Mouse (Mus musculus): ENCODE results near the gene Slc25a13.

Slc25a13 gene

GRCm38 (mm10) chr6:6167339-6168126, 49.4 kb downstream of the Slc25a13 start:
- DNase-seq, result no peak

DNA sequence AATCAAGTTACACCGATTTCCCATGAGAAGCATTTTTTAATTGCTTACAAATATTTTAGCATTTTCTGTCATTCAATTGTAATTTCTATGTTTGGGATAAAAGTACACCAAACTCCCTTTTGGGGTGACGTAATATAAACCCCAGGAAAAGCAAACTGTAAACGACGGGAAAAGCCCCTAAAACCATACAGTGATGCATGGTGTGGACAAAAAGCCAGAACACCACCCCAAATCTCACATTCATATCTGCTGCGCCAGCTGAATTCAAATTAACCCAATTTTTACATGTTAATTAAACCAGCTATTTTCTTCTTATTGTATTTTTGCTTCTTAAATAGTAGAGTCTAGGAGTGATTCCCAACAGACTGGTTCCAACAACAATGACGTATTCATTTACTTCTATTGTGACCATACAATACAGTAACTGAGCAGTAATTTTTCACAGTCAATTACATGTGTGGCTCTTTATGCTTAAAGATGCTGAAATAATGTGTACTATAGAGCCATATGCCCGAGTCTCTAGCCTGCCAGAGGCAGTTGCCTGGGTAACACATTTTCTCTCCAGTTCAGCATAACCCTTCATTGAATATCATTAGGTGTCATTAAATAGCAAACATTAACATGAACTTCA, 53.9 kb downstream of the Slc25a13 start:
- DNase-seq, result no peak

GRCm38 (mm10) chr6:6162146-6162545, 54.8 kb downstream of the Slc25a13 start:
- DNase-seq, result peak; percentile 18 to 34

GRCm38 (mm10) chr6:6160645-6161426, 56.1 kb downstream of the Slc25a13 start:
- DNase-seq, result peak; percentile 51 to 74

DNA sequence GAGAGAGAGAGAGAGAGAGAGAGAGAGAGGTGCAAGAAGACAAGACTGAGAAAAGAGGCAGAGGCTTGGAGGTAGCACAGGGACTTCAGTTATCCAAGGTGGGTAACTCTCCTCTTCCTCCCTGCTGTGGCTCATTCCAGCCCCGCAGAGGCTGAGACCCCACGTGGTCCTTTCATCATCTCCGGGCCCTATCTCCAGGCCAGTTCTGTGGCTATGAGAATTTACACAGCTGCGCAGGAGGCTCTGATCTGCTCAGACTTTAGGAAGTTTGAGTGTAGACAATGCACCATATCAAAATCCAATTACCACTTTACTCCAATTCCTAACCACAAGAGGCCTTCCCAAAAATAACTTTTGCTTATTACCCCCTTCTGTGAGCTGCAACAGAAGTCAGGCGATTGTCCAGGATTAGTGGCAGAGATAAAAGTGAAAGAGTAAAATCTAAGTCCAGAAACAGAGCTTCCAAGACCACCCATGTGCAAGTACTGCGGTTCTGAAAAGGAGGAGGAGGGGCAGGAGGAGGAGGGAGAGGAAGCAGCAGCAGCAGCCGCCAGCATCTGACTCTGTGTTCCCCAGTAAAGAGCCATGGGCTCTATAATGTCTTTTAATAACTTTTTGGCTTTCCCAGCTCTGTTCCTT, 57.6 kb downstream of the Slc25a13 start:
- no peak for DNase-seq

GRCm38 (mm10) chr6:6153426-6153825, 63.5 kb downstream of the Slc25a13 start:
- DNase-seq, result no peak

DNA sequence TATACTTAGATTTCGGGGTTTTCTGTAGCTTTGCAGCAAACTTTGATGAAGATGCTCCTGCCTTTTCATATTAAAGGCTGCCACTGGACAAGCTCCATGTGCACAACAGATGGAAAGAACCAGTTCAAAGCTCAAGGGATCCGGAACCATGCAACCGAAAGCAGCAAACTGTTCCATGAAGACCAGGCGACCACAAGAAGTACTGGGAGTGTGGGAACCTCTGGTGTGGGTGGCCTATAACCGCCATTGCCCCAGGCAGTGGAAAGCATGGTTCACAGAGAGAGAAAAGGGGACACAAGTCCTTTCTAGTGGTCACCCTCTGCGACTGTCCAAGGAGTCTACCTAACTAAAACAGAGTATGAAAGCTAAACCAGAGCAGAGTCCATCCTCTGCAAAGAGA, 66.2 kb downstream of the Slc25a13 start:
- no peak for DNase-seq

DNA sequence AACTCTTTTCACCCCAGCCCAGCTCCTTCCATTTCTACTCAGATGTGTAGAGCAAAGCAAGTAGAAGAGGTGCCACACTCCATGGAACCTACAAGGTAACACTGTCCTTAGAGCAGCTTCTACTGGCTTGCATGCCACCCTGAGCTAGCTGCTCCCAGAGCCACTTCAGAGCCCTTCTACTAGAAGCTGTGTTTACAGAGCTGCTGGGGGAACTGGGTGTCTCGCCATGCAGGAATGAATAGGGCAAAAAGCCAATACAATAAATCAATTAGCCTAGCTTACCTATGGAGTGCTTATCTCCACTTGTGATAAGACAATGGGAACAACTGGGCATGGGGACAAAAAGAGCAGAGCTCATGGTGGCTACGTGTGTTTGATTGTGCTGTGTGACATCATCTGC, 67.2 kb downstream of the Slc25a13 start:
- no peak for DNase-seq

GRCm38 (mm10) chr6:6149329-6149728, 67.6 kb downstream of the Slc25a13 start:
- DNase-seq, result no peak

- no peak for DNase-seq
Observed at GRCm38 (mm10) chr6:6145412-6145811, 71.6 kb downstream of the Slc25a13 start.

GRCm38 (mm10) chr6:6143525-6143924, 73.4 kb downstream of the Slc25a13 start:
- no peak for DNase-seq

DNA sequence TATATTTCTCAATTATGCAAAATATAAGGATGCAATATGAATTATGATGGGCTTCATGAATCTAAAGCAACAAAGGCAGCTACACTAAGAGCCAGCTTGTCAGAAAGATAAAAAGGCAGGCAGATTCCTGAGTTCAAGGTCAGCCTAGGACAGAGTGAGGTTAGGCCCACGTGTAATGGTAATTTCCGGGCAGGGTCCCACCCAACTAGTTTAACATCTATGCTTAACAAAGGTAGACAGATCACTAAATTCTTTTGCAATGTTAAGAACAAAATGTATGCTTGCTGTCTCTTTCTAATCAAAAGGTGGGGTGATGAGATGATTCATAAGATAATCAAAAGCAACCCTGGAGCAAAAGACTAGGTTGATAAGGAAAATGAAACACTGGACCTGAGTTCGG, 76.6 kb downstream of the Slc25a13 start:
- DNase-seq, result no peak

GRCm38 (mm10) chr6:6139061-6139460, 77.9 kb downstream of the Slc25a13 start:
- no peak for DNase-seq

DNA sequence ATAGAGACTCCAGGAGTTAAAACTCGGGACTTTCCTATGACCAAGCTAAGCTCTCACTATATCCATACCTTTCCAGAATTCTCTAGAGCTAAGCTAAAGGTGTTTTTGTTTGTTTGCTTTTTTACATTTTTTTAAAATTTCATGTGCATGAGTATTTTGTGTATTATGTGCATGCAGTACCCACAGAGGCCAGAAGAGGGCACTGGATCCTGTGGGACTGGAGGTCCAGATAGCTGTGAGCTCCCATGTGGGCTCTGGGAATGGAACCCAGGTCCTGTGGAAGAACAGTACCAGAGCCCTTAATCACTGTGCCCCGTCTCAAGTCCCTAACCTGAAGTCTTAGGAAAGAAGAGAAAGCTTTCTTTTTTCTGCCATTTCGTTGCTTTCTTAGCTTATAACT, 80.2 kb downstream of the Slc25a13 start:
- DNase-seq, result peak in 1 of 2 experiments; percentile 25

DNA sequence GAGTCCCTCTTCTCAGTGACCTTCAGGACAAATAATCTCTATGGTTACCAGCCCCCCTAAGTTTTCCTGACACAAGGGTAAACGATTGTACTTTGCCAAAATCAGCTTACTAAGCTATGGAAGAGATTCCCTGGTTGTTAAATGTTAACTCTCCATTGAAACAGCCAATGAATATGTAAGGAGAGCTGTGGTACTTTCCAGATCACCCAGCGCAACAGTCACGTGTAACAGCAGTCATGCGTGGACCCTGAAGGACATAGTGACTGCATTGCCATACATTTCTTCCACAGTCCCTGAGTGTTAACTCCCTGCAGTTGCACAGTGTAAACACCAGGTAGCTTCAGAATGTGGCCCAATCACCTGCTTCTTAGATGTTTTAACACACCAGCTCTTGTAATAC, 82.0 kb downstream of the Slc25a13 start:
- no peak for DNase-seq

GRCm38 (mm10) chr6:6133556-6134050, 83.4 kb downstream of the Slc25a13 start:
- DNase-seq, result no peak

- no peak for DNase-seq
Observed at GRCm38 (mm10) chr6:6132047-6132446, 84.9 kb downstream of the Slc25a13 start.

- peak; percentile 73 to 76 for DNase-seq
Observed at GRCm38 (mm10) chr6:6125620-6126019, 91.4 kb downstream of the Slc25a13 start.

DNA sequence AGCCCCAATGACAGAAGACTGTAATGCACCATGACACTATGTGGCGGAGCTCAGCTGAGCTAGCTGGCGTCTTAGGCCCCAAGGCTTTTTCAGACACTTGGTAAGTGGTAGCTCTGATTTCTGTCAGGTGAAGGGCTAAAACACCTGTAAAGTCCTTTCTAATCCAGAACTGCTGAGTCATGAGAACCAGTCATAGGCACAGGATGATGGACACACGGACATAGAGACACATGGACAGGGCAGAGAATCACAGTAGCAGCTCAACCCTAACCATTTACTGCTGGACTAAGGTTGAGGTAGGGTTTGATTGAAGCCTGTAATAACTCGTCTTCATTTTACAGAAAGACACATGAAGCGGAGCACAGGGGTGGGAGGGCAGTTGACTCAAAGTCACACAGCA, 95.1 kb downstream of the Slc25a13 start:
- DNase-seq, result no peak

DNA sequence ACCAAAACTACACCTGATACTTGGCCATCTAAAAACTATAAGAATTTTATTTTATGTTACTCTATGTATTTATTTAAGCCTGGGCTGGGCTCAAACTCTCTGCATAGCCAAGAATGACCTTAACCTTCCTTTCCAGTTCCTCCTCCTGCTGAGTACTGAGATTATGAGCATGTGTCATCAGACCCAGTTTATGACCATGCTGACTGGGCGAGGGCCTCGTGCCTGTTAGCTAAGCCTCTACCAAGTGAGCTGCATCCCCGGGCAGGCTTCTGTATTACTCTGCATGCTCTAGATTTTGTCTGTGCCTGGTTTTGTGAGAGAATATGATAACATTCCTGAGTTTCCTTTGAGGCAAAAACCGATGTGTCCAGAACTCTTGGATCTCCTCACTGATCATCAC, 96.1 kb downstream of the Slc25a13 start:
- no peak for DNase-seq

GRCm38 (mm10) chr6:6115771-6116170, 101.2 kb downstream of the Slc25a13 start:
- peak; percentile 14 to 16 for DNase-seq

DNA sequence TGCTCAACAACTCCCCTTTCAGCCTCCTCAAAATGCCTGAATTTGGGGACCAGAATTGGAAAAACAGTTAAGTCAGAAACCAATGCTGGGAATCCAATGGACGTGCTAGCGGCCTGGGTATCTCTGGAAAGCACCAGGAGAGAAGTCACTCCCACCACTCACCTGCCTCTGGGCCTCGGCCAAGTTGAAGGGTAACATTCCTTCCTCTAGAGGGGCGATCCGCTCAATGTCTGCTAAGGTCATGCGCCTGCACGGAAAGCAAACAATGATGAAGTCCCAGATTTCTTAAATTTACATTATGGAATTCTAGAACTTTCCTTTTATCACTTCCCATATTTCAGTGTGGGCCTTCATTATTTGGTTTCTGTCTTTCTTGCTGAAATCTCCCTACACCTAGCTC, 103.2 kb downstream of the Slc25a13 start:
- DNase-seq, result no peak
